Mouse (Mus musculus): ENCODE results near the gene Hectd3. TPM values are rescaled to one million over a fixed set of nuclear protein-coding genes. Genes with fewer than 3 reads are reported as not detected.

Hectd3 gene
- total RNA-seq, 2 experiments from 2014 or later = 13.7 to 15.3 TPM

- DNase-seq (ENCODE audit: low spot score) = no peak
Measured at GRCm38 (mm10) chr4:117014901-117015415, 19.8 kb downstream of the Hectd3 start.

- DNase-seq (ENCODE audit: low spot score) = no peak
Measured at GRCm38 (mm10) chr4:117017738-117018137, 22.6 kb downstream of the Hectd3 start.

DNA sequence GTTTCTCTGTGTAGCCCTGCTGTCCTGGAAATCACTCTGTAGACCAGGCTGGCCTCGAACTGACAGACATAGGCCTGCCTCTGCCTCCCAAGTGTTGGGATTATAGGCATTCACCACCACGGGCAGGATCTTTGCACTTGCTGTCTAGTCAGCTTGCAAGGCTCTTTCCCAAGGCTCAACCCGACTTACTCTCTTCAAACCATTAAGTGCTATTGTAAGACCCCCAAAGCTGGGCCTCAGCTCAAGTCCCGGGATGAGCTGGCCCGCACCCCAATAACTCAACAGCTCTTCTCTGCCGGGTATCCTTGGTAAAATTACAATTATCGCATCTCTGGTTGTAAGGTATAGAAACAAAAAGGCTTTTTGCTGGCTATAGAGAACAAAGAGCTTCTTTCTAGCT is 23.2 kb downstream of the Hectd3 start:
- no peak for DNase-seq (ENCODE audit: low spot score)

DNA sequence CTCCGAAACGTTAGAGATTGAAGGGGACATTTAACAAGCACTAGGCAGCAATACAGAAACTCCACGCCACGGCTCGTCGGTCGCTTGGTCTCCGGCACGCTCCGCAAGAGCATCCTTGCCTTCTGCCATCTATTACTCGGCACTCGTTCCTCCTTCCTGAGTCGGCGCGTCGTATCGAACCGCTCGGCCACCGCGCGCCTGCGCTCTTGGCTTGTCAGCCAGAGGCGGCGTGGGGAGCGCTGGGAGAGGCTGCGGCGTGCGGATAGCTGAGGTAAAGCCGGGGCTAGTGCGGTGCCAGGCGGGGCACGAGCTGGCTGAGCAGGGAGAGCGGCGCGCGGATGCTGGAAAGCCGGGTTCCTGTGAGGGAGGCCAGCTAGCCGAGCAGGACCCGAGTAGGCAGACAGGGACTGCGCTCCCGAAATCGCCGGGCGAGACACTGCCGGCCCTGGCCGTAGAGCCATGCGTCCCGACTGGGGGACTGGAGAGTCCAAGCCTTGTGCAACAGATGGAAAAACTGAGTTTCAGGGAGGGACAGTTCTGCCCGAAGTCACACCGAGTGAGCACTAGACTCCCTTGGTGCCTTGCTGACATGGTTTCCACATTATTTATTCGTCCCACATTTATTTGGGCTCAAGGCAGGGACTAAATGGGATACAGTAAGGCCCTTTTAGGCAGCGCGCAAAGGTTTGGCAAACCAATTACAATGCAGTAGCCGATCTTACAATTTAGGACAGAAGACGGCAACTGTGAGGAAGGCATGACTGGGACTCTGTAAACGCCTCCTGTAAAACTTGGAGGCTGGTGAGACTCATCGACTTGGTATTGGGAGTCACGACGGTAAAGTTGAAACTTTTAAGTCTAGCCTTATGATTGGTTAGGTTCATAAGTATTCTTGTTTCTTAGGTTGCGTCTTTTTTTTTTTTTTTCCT is 24.4 kb downstream of the Hectd3 start, which contains the start of gene Eif2b3:
TSS of gene Eif2b3 (plus strand) at position 197 of the 929 bp plus-strand sequence.
- DNase-seq (ENCODE audit: low spot score) = peak; percentile 90

GRCm38 (mm10) chr4:117023469-117023868 is 28.4 kb downstream of the Hectd3 start:
- DNase-seq (ENCODE audit: low spot score) = no peak

GRCm38 (mm10) chr4:117031105-117031504 is 36.0 kb downstream of the Hectd3 start:
- DNase-seq (ENCODE audit: low spot score) = no peak

DNA sequence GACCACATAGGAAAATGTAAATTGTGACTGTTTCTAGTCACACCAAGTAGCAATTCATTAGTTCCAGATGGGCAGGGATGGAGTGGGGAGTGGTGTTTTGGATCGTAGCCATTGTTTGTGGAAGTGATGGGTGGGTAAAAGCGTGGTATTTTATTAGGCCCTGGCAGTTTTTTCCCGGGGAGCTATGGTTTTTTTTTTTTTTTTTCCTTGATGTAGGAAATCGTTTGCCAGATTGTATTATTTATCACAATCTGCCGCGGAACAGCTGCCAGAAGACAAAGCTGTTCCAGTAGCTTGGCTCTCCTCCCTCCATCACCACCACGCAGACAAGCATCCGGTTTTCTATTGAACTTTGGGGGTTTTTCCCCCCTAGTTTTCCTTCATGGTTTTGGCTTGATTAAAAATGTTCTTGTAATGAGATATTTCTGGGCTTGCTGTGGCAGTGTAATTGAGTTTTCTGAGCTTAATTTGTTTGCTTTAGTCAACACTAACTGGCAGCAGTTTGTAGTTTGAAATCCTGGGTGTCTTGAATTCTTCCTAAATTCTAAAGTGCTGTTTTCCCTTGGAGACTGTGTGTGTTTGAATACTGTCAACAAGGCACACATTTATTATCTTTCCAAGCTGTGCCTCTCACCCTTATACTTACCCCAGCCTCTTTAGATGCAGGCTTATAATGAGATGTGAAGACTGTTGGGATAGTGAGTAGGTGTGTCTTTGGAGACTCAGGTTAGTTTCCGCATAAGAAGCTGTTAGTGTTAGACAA is 45.0 kb downstream of the Hectd3 start:
- DNase-seq (ENCODE audit: low spot score) = peak; percentile 47

DNA sequence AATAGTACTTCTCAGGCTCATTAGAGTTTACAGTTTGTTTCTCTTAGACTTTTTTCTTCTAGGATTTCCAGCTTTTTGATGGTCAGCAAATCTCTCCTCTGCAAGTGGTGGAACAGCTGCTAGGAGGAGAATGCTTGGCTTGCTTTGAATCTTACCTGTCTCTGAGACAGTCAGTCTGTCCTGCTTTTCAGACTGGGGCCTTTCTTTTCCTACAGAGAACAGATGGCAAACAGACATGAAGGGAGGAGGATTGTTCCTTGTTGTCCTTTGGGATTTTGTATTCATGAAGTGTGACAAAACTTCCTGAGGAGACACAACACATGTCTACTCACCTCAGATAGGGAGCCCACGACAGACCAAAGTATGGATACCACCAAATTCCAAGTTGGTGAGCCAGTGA is 45.7 kb downstream of the Hectd3 start:
- no peak for DNase-seq (ENCODE audit: low spot score)

- peak; percentile 74 for DNase-seq (ENCODE audit: low spot score)
Measured at GRCm38 (mm10) chr4:117041283-117041721, 46.2 kb downstream of the Hectd3 start.

GRCm38 (mm10) chr4:117048836-117049235 is 53.7 kb downstream of the Hectd3 start:
- peak; percentile 58 for DNase-seq (ENCODE audit: low spot score)

GRCm38 (mm10) chr4:117049485-117049884 is 54.4 kb downstream of the Hectd3 start:
- DNase-seq (ENCODE audit: low spot score) = no peak

GRCm38 (mm10) chr4:117052626-117053025 is 57.5 kb downstream of the Hectd3 start:
- DNase-seq (ENCODE audit: low spot score) = peak; percentile 65

GRCm38 (mm10) chr4:117053956-117054355 is 58.8 kb downstream of the Hectd3 start:
- no peak for DNase-seq (ENCODE audit: low spot score)

Other genes with a start within 250 kb of the Hectd3 start
- 1 to 10 TPM; 3.7 to 4.7 TPM for gene Toe1, start 187.7 kb upstream of the Hectd3 start, total RNA-seq (2021)
- gene Mutyh, start 187.6 kb upstream of the Hectd3 start, total RNA-seq (2021) = under 1 TPM; 0.80 to 0.88 TPM
- 1 to 10 TPM; 1.1 to 1.6 TPM for gene Hpdl, start 173.6 kb upstream of the Hectd3 start, total RNA-seq (2021)
- under 1 TPM; 0.07 to 0.19 TPM for gene Zswim5, start 117.9 kb upstream of the Hectd3 start, total RNA-seq (2021)
- 10 to 100 TPM; 56.7 to 58.3 TPM for gene Urod, start 904 bp upstream of the Hectd3 start, total RNA-seq (2021)
- 10 to 100 TPM; 19.9 to 21.1 TPM for gene Eif2b3, start 24.1 kb downstream of the Hectd3 start, total RNA-seq (2021)
- under 1 TPM; 0.21 to 0.52 TPM for gene Ptch2, start 100.8 kb downstream of the Hectd3 start, total RNA-seq (2021)
- 1 to 10 TPM; 1.5 to 2.3 TPM for gene Btbd19, start 130.4 kb downstream of the Hectd3 start, total RNA-seq (2021)
- gene Tctex1d4, start 131.5 kb downstream of the Hectd3 start, total RNA-seq (2021) = not detected
- gene Plk3, start 138.6 kb downstream of the Hectd3 start, total RNA-seq (2021) = 1 to 10 TPM in 1 of 2 experiments, under 1 TPM in 1; 0.25 to 1.7 TPM
- gene Rps8, start 160.9 kb downstream of the Hectd3 start, total RNA-seq (2021) = 100 to 1,000 TPM; 498 to 543 TPM
- not detected for gene Kif2c, start 187.3 kb downstream of the Hectd3 start, total RNA-seq (2021)

Measured in gastrocnemius, adult 18-20 months (tissue).